Mouse (Mus musculus): ENCODE data around the gene Spred2. TPM values are rescaled to one million over a fixed set of nuclear protein-coding genes. Genes with fewer than 3 reads are reported as not detected.
"Not testable (repeated sequence)": the region's sequence is repeated elsewhere in the genome, so short reads cannot be mapped to it uniquely, and the experiment has no call there.

Gene Spred2
- polyA plus RNA-seq, 1 experiment from 2014 or later = 9.3 TPM

DNA sequence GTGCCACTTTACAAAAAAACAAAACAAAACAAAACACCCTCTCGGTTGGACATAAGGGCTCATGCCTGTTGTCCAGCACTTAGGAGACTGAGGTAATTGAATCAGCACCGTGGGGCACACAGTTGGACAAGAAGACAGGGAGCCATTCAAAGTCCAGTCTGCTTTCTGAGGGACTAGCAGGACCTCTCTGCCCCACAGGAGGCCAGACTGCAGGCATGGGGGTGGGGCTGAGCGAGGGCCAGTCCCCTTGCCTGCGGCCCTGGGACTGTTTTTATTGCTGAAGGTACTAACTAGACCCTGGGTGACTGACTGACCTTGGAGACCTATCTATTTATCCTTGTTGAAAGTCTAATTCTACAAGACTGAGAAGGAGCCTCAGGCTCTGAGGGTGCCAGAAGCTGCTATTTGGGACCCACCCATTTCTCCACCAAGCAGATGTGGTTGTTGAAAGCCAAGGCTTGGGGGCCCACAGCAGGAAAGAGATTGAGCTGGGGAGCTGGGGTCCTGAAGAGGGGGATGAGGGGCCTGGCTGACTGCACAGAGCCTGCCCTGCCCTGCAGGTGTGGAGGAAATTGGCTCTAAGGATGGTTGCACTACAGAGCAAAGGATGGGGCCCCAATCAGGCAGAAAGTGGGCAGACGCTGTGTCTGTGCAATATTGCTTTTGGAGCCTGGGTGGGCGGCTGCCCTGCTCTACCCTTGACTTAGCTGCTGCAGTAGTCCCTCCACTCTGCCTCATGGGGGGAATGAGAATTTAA is 117.2 kb downstream of the Spred2 start:
- DNase-seq (ENCODE audit: low spot score) = peak; percentile 51
- Histone ChIP-seq H3K27me3 (ENCODE audit: low read depth, poor library complexity, severe bottlenecking) (no peaks in the 10 kb centered on the region), H3K4me1 (peaks cover 34% of the 10 kb centered on the region), H3K4me3 (peak overlapping the region; percentile 24; the same call in 1 of the 2 replicates), H3K27ac (peak overlapping the region; percentile 79), H3K36me3 (no peaks in the 10 kb centered on the region), H3K9me3 (replicated peaks) (no peaks in the 10 kb centered on the region)
- 21% methylated on average over 6 of the region's 6 CpGs for WGBS

DNA sequence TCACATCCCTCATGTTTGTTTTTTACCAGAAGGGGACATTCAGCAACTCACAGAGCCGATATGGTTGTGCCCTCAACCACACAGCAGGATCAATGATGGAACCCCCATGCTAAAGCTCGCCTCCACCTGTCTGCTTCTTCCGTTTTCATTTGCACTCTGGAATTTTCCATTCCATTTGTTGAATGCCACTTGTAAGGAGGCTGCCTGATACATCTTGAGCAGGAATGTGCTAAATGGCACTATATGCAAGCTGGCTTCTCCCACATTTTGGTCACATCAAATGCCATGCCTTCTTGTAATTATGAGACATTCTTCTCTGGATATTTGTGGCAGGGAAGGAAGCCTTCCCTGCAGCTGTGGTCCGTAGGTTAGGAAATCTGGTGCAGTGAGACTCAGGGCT is 117.9 kb downstream of the Spred2 start:
- DNase-seq (ENCODE audit: low spot score) = no peak
- Histone ChIP-seq H3K9me3 (replicated peaks) (no peaks in the 10 kb centered on the region), H3K27me3 (ENCODE audit: low read depth, poor library complexity, severe bottlenecking) (no peaks in the 10 kb centered on the region), H3K4me1 (peaks cover 34% of the 10 kb centered on the region), H3K36me3 (no peaks in the 10 kb centered on the region), H3K4me3 (no peak overlapping the region), H3K27ac (peak overlapping the region; percentile 79; the same call in 1 of the 2 replicates)
- WGBS = 78% methylated on average over 4 of the region's 4 CpGs

DNA sequence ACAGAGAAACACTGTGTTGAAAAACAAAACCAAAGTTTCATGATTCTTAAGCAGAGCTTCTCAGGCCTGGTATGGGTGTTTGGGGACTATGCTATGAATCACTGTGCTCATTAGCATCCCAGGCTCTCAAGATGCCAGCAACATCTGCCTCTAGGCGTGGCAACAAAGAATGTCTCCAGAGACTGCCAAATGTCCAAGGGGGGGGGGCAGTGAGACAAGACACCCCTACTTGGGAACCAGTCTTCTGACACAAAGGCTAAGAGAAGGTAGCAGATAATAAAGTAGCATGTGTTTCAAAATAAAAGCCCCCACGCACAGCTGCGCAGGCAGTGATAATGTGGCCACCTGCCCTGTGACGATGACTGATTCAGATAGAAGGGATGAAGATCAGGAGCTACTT is 119.1 kb downstream of the Spred2 start:
- H3K9me3 ChIP-seq (replicated peaks) = no peaks in the 10 kb centered on the region
- WGBS = 85% methylated on average over 4 of the region's 4 CpGs

DNA sequence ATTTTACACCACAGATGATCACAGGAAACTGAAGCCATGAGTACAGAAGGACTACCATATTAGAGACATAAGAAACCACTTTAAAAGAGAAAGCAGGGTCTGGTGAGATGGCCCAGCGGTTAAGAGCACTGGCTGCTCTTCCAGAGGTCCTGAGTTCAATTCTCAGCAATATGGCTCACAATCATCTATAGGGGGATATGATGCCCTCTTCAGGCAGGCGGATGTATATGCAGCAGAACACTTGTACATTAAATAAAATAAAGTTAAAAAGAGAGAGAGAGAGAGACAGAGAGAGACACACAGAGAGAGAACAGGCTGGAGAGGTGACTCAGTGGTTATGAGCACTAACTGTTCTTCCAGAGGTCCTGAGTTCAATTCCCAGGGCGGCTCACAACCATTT is 121.4 kb downstream of the Spred2 start:
- no peak for DNase-seq (ENCODE audit: low spot score)
- 75% methylated on average over 3 of the region's 3 CpGs for WGBS
- no peaks in the 10 kb centered on the region for H3K9me3 ChIP-seq (replicated peaks)

More for the DNA sequence above, 119.1 kb downstream of the Spred2 start:
- DNase-seq (ENCODE audit: low spot score) = no peak
- H3K4me1 ChIP-seq = peaks cover 33% of the 10 kb centered on the region
- no peak overlapping the region for H3K27ac ChIP-seq
- H3K4me3 ChIP-seq = no peak overlapping the region
- H3K36me3 ChIP-seq = no peaks in the 10 kb centered on the region
- no peaks in the 10 kb centered on the region for H3K27me3 ChIP-seq (ENCODE audit: low read depth, poor library complexity, severe bottlenecking)

DNA sequence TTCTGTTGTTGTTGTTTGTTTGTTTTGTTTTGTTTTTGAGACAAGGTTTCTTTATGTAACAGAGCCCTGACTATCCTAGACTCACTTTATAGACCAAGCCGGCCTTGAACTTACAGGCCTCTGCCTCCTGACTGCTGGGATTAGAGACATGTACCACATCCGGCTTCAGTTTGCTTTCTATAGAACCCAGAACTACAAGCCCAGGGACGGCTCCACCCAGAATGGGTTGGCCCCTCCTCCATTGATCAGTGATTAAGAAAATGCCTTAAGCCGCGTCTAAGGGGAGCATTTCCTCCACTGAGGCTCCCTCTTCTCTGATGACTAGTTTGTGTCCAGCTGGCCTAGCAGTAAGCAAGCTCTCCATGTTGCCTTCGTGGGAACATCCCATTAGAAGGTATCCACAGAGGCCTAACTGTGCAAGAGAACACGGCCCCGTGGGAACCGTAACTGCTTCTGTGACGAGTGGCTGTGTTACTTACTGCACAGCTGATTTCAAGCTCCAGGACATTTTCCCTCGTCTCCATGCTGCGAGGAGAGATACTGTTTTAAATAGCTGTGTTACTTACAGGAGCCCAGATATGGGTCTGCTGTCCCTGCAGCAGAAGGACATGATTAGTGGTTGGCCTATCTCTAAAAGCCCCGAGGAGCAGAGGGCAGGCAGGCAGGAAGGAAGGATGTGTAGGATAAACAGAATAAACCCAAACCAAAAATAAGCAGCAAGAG is 128.8 kb downstream of the Spred2 start:
- H3K4me1 ChIP-seq = peaks cover 13% of the 10 kb centered on the region
- no peaks in the 10 kb centered on the region for H3K9me3 ChIP-seq (replicated peaks)
- 71% methylated on average over 13 of the region's 13 CpGs for WGBS
- H3K4me3 ChIP-seq = no peak overlapping the region
- H3K36me3 ChIP-seq = peaks cover 21% of the 10 kb centered on the region
- H3K27ac ChIP-seq = no peak overlapping the region
- H3K27me3 ChIP-seq (ENCODE audit: low read depth, poor library complexity, severe bottlenecking) = no peaks in the 10 kb centered on the region
- DNase-seq (ENCODE audit: low spot score) = no peak

More for the DNA sequence above, 121.4 kb downstream of the Spred2 start:
- Histone ChIP-seq H3K27me3 (ENCODE audit: low read depth, poor library complexity, severe bottlenecking) (no peaks in the 10 kb centered on the region), H3K27ac (no peak overlapping the region), H3K36me3 (no peaks in the 10 kb centered on the region), H3K4me3 (no peak overlapping the region), H3K4me1 (peaks cover 16% of the 10 kb centered on the region)

DNA sequence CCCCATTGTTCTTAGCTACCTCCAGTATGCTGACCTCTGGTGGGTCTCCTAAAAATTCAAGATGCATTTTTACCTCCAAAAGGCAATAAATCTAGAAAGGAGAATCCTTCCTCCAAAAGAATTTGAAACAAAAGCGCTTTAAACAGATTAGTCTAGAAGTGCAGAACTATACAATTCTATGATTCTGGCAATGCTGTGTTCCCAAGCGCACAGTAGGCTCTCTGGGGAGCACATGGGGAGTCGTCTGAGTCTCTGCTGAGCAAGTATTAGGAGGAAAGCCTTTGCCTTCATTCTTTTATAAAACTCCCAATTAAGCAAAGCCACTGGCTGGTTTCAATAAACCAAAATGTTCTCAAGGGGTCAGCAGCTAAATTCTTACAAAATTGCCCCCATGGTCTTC is 129.8 kb downstream of the Spred2 start:
- H3K9me3 ChIP-seq (replicated peaks) = no peaks in the 10 kb centered on the region
- WGBS = 83% methylated on average over 3 of the region's 3 CpGs

DNA sequence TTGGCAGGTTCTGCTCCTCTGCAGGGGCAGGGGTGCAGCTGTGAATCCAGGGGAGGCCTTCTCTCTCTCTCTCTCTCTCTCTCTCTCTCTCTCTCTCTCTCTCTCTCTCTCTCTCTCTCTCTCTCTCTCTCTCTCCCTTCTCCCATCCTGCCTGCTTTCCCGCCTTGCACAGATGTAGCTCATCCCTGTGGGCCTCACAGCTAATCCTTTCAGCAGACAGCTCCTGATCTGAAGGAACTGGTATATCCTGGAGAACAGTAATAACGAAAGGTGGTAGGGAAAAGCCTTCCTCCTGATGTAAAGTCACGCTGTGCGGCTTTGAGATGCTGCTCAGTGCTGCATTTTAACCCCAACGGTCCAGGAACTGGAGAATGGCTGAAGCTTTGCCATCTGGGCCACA is 130.4 kb downstream of the Spred2 start:
- Histone ChIP-seq H3K9me3 (replicated peaks) (no peaks in the 10 kb centered on the region), H3K27me3 (ENCODE audit: low read depth, poor library complexity, severe bottlenecking) (no peaks in the 10 kb centered on the region), H3K27ac (no peak overlapping the region), H3K4me3 (no peak overlapping the region), H3K36me3 (peaks cover 34% of the 10 kb centered on the region), H3K4me1 (peaks cover 13% of the 10 kb centered on the region)
- 53% methylated on average over 5 of the region's 5 CpGs for WGBS
- no peak for DNase-seq (ENCODE audit: low spot score)

More for the DNA sequence above, 129.8 kb downstream of the Spred2 start:
- H3K4me1 ChIP-seq = peaks cover 13% of the 10 kb centered on the region
- H3K36me3 ChIP-seq = peaks cover 27% of the 10 kb centered on the region
- no peak overlapping the region for H3K4me3 ChIP-seq
- no peaks in the 10 kb centered on the region for H3K27me3 ChIP-seq (ENCODE audit: low read depth, poor library complexity, severe bottlenecking)
- no peak for DNase-seq (ENCODE audit: low spot score)
- H3K27ac ChIP-seq = no peak overlapping the region

DNA sequence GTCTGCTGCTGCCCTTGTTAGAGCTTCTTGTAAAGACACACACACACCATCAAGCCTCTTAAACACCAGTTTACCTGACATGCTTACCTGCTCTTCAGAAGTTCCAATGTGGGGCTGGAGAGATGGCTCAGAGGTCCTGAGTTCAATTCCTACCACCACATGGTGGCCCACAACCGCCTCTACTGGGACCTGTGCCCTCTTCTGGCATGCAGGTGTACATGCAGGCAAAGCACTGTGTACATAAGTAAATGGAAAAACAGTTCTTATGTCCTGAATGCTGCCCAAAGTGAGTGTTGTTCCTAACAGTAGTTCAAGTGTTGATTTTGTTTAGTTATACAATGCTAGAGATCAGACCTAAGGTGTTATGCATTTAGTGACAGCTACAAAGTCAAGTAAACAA is 132.0 kb downstream of the Spred2 start:
- no peak overlapping the region for H3K4me3 ChIP-seq
- H3K27me3 ChIP-seq (ENCODE audit: low read depth, poor library complexity, severe bottlenecking) = no peaks in the 10 kb centered on the region
- DNase-seq (ENCODE audit: low spot score) = no peak
- peaks cover 13% of the 10 kb centered on the region for H3K4me1 ChIP-seq
- 80% methylated on average over 1 of the region's 1 CpGs for WGBS
- peaks cover 49% of the 10 kb centered on the region for H3K36me3 ChIP-seq
- no peaks in the 10 kb centered on the region for H3K9me3 ChIP-seq (replicated peaks)
- no peak overlapping the region for H3K27ac ChIP-seq

DNA sequence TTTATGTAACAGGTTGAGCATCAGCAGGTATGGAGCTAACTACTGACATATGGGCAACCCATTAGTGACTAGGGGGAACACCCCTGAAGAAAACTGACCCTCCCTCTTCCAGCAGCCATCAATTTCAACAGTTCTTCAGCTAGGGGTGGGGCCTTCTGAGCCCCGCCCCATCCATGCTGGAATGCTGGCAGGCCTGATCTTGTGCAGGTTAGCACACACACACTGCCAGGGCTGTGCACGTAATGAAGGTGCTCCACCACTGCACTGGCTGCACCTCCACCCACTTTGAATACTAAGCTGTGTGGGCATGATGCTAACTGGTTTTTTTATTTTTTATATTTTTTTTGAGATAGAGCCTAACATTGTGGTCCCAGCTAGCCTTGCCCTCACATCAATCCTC is 133.3 kb downstream of the Spred2 start:
- Histone ChIP-seq H3K4me3 (no peak overlapping the region), H3K27ac (no peak overlapping the region), H3K9me3 (replicated peaks) (no peaks in the 10 kb centered on the region), H3K27me3 (ENCODE audit: low read depth, poor library complexity, severe bottlenecking) (no peaks in the 10 kb centered on the region), H3K4me1 (peaks cover 13% of the 10 kb centered on the region), H3K36me3 (peaks cover 55% of the 10 kb centered on the region)
- no peak for DNase-seq (ENCODE audit: low spot score)
- 85% methylated on average over 2 of the region's 2 CpGs for WGBS

DNA sequence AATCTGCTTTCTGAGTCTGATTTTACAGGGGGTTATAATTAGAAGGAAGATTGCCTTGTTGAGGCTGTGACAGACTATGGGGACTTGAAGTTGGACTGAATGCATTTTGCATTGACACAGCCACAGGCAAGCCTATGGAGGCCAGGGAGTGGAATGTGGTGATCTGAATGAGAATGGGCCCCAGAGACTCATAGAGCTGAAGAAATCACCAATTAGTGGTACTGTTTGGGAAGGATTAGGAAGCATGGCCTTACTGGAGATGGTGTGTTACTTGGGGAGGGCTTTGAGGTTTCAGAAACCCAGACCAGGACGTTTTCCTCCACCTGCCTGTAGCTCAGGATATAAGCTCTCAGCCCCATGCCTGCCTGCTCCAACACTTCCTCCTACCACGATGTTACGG is 135.6 kb downstream of the Spred2 start:
- DNase-seq (ENCODE audit: low spot score) = no peak
- Histone ChIP-seq H3K27me3 (ENCODE audit: low read depth, poor library complexity, severe bottlenecking) (no peaks in the 10 kb centered on the region), H3K27ac (no peak overlapping the region), H3K36me3 (peaks cover 71% of the 10 kb centered on the region), H3K4me3 (no peak overlapping the region), H3K9me3 (replicated peaks) (no peaks in the 10 kb centered on the region), H3K4me1 (peaks cover 1% of the 10 kb centered on the region; the same call in 1 of the 2 replicates)
- WGBS = 90% methylated on average over 3 of the region's 3 CpGs

DNA sequence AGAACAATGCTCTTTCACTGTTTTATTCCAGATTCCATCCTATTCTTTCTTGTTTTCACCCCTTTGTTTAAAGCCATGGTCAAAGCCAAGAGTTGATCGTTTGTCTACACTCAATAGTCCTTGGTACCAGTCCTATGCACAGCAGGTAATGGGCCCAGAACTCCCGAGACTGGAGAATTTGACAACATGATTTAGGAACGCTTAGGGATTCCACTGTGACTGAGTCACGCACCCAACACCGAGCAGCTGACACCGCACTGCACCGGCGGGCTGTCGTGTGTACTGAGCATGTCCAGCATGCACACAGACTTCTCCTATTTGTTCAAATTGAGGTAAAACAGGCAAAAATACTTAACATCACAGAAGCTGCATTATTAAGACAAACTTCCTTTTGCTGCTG is 138.6 kb downstream of the Spred2 start:
- 93% methylated on average over 9 of the region's 9 CpGs for WGBS
- not testable (repeated sequence) for H3K4me3 ChIP-seq; H3K4me1 ChIP-seq; H3K27ac ChIP-seq; DNase-seq (ENCODE audit: low spot score); H3K27me3 ChIP-seq (ENCODE audit: low read depth, poor library complexity, severe bottlenecking); H3K9me3 ChIP-seq (replicated peaks)
- peaks cover 75% of the 10 kb centered on the region for H3K36me3 ChIP-seq

DNA sequence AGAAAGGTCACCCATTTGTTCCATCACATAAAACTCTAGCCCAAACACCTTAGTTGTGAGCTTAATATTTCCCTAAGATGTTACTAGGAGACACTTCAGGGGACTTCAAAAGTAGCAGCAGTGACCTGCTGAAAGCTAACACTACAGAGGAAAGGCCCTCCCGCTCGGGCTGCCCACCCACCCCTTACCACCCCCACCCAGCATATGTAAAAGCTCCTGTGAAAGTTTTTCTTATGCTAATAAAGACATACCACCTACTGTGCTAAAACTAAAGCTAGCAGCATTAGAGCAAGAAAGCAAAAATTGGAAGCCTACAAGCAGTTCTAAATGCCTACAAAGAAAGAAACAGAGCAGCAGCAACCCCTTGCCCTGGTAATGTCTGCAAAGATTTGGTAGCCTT is 139.9 kb downstream of the Spred2 start:
- H3K27ac ChIP-seq; H3K9me3 ChIP-seq (replicated peaks); H3K27me3 ChIP-seq (ENCODE audit: low read depth, poor library complexity, severe bottlenecking); H3K4me3 ChIP-seq; DNase-seq (ENCODE audit: low spot score); H3K4me1 ChIP-seq: not testable (repeated sequence)
- 39% methylated on average over 2 of the region's 2 CpGs for WGBS
- H3K36me3 ChIP-seq = peaks cover 77% of the 10 kb centered on the region

DNA sequence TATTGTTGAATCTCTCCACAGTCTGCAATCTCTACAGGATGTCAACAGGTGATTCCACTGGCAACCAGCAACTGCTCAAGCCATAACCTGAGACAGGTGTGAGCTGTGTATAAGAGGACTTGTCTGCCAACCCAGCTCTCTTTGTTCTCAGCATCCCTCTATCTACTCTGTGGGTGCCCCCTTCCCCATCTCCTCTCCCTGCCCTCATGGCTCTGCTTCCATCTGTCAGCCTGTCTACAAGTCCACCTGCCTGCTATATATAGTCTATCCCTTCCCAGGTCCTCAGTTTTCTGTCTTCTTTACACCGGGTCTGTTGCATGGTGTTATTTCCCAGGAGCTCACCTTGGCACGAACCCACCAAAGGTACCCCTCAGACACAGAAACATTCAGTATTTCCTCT is 140.8 kb downstream of the Spred2 start:
- Histone ChIP-seq H3K27me3 (ENCODE audit: low read depth, poor library complexity, severe bottlenecking) (no peaks in the 10 kb centered on the region), H3K9me3 (replicated peaks) (no peaks in the 10 kb centered on the region), H3K4me3 (no peak overlapping the region), H3K36me3 (peaks cover 77% of the 10 kb centered on the region), H3K27ac (no peak overlapping the region), H3K4me1 (no peaks in the 10 kb centered on the region)
- WGBS = 94% methylated on average over 2 of the region's 2 CpGs
- DNase-seq (ENCODE audit: low spot score) = no peak
